Mouse (Mus musculus): ENCODE results near the gene Chn2. TPM values are rescaled to one million over a fixed set of nuclear protein-coding genes. Genes with fewer than 3 reads are reported as not detected.

Chn2 gene
- polyA plus RNA-seq, 1 experiment from 2014 or later, result 13.4 TPM

DNA sequence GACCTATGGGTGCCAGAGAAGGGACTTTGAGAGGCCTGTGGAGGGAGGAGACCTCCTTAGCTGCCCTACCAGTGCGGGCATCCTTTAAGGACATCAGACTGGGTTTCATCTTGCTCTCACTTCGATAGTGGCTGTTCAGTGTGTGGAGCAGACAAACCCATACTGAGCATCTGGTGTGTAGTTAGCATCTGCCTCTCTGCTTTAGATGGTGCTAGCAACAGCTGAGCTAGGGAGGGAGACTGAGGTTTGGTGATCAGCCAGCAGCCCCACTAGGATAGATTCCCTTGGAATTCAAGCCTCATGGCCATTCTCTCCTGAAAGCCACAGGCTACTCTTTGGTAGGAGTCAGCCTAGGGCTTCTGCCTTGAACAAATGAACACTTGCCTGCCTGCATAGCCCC, 117.7 kb downstream of the Chn2 start:
- no peak overlapping the region for H3K27ac ChIP-seq
- WGBS, result 87% methylated on average over 2 of the region's 2 CpGs
- no peak for DNase-seq (ENCODE audit: low spot score)

DNA sequence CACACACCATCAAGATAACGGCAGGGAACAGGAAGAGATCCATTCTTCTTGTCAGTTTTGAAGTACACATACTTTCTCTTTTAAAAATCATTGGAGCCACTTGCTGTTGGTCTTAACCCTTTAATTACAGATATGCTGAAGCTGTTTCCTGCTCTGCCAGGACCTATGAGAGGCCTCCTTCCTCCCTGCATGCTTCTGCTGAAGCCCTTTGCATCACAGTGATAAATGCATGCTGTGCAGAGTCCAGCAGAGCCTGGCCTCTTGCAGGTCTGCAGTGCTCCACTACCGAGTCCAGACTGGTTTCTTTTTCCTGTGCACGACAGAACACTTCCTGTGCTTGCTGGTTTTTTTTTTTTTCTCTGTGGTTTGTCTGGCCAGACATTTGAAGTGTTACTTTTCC, 119.0 kb downstream of the Chn2 start:
- no peaks in the 10 kb centered on the region for H3K9me3 ChIP-seq
- no peak overlapping the region for H3K27ac ChIP-seq
- DNase-seq (ENCODE audit: low spot score), result no peak
- H3K4me1 ChIP-seq (replicated peaks), result 0 out of 2 replicates have a peak, but pooled peaks cover 8% of the 10 kb centered on the region
- H3K27me3 ChIP-seq (ENCODE audit: insufficient read depth, poor library complexity, severe bottlenecking), result no peaks in the 10 kb centered on the region
- H3K36me3 ChIP-seq, result no peaks in the 10 kb centered on the region
- 45% methylated on average over 3 of the region's 3 CpGs for WGBS
- no peak overlapping the region for H3K4me3 ChIP-seq

More for the DNA sequence above, 117.7 kb downstream of the Chn2 start:
- Histone ChIP-seq H3K9me3 (no peaks in the 10 kb centered on the region), H3K36me3 (no peaks in the 10 kb centered on the region), H3K4me3 (no peak overlapping the region), H3K27me3 (ENCODE audit: insufficient read depth, poor library complexity, severe bottlenecking) (no peaks in the 10 kb centered on the region), H3K4me1 (replicated peaks) (0 out of 2 replicates have a peak, but pooled peaks cover 2% of the 10 kb centered on the region)

- Histone ChIP-seq H3K4me3 (no peak overlapping the region), H3K27ac (no peak overlapping the region), H3K36me3 (no peaks in the 10 kb centered on the region), H3K27me3 (ENCODE audit: insufficient read depth, poor library complexity, severe bottlenecking) (no peaks in the 10 kb centered on the region), H3K4me1 (replicated peaks) (0 out of 2 replicates have a peak, but pooled peaks cover 8% of the 10 kb centered on the region), H3K9me3 (no peaks in the 10 kb centered on the region)
- WGBS, result 89% methylated on average over 3 of the region's 3 CpGs
- DNase-seq (ENCODE audit: low spot score), result no peak
Measured at GRCm38 (mm10) chr6:54160677-54161076, 121.3 kb downstream of the Chn2 start.

DNA sequence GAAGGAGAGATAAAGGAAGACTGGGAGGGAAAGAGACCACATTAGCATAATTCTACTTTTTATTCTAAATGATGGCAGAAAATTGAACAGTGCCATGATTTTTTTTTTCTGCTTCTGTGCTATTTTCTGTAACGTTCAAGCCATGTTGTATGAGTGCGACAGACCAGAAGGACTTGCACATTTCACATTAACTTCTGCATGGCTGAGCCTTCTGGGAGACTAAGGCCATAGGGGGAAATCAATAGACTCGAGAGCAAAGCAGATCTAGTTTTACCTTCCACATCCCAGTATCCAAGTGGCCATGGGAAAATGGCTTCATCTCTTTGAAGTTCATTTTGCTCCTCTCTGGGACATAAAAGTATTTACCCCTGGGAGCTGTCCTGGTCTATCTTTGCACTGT, 121.9 kb downstream of the Chn2 start:
- H3K36me3 ChIP-seq, result no peaks in the 10 kb centered on the region
- 0 out of 2 replicates have a peak, but pooled peaks cover 8% of the 10 kb centered on the region for H3K4me1 ChIP-seq (replicated peaks)
- H3K27me3 ChIP-seq (ENCODE audit: insufficient read depth, poor library complexity, severe bottlenecking), result no peaks in the 10 kb centered on the region
- H3K27ac ChIP-seq, result no peak overlapping the region
- WGBS, result 78% methylated on average over 3 of the region's 3 CpGs
- no peak overlapping the region for H3K4me3 ChIP-seq
- H3K9me3 ChIP-seq, result no peaks in the 10 kb centered on the region
- DNase-seq (ENCODE audit: low spot score), result no peak

- Histone ChIP-seq H3K36me3 (no peaks in the 10 kb centered on the region), H3K27me3 (ENCODE audit: insufficient read depth, poor library complexity, severe bottlenecking) (no peaks in the 10 kb centered on the region), H3K4me1 (replicated peaks) (0 out of 2 replicates have a peak, but pooled peaks cover 10% of the 10 kb centered on the region), H3K9me3 (no peaks in the 10 kb centered on the region), H3K27ac (no peak overlapping the region), H3K4me3 (no peak overlapping the region)
- 87% methylated on average over 5 of the region's 5 CpGs for WGBS
- no peak for DNase-seq (ENCODE audit: low spot score)
Measured at GRCm38 (mm10) chr6:54162321-54162720, 123.0 kb downstream of the Chn2 start.

DNA sequence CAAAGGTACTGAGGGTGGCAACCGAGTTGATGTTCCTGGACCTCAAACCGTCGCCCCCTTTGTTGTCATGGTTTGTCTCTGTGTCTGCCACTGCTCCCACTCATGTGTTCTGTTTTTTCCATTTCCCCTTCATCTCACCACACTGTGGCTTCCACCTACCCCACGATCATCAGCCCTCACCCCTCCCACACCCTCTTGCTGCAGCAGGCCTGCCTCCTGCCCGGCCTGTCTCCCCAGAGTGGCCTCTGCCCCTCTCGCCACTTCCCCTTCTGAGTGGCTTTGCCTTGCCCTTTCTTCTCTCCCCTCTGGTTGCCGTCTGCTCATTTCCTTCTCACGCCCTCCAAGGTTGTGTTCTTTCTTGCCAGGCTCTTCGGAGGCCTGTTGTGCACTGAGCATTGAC, 123.4 kb downstream of the Chn2 start:
- 0 out of 2 replicates have a peak, but pooled peaks cover 10% of the 10 kb centered on the region for H3K4me1 ChIP-seq (replicated peaks)
- WGBS, result 83% methylated on average over 9 of the region's 9 CpGs
- 0 out of 2 replicates have a peak overlapping the region, but pooled peaks have one; percentile 40 for H3K27ac ChIP-seq
- H3K9me3 ChIP-seq, result no peaks in the 10 kb centered on the region
- H3K27me3 ChIP-seq (ENCODE audit: insufficient read depth, poor library complexity, severe bottlenecking), result no peaks in the 10 kb centered on the region
- H3K36me3 ChIP-seq, result no peaks in the 10 kb centered on the region
- H3K4me3 ChIP-seq, result no peak overlapping the region
- no peak for DNase-seq (ENCODE audit: low spot score)

- H3K4me3 ChIP-seq, result no peak overlapping the region
- no peak for DNase-seq (ENCODE audit: low spot score)
- no peaks in the 10 kb centered on the region for H3K27me3 ChIP-seq (ENCODE audit: insufficient read depth, poor library complexity, severe bottlenecking)
- 0 out of 2 replicates have a peak, but pooled peaks cover 10% of the 10 kb centered on the region for H3K4me1 ChIP-seq (replicated peaks)
- H3K36me3 ChIP-seq, result no peaks in the 10 kb centered on the region
- H3K27ac ChIP-seq, result no peak overlapping the region
- H3K9me3 ChIP-seq, result no peaks in the 10 kb centered on the region
Measured at GRCm38 (mm10) chr6:54163702-54164101, 124.3 kb downstream of the Chn2 start.

DNA sequence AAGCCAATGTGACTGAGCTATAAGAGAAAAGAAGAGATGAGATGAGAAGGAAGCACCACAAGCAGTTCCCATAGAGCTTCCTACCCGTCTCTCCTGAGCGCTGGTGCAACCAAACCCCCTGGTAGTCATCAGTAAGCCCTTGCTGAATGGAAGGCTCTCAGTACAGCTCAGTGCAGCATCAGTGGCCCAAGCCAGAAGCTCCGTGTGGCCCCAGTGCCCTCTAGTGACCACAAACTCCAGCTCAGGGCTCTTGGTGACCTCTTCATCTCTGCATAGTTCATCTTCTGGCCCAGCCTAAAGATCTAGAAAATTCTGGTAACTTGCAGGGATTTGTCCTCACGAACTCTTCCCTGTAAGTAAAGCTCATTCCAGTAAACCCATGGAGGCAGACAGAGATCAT, 125.4 kb downstream of the Chn2 start:
- peak; percentile 45 for DNase-seq (ENCODE audit: low spot score)
- WGBS, result 33% methylated on average over 4 of the region's 4 CpGs

DNA sequence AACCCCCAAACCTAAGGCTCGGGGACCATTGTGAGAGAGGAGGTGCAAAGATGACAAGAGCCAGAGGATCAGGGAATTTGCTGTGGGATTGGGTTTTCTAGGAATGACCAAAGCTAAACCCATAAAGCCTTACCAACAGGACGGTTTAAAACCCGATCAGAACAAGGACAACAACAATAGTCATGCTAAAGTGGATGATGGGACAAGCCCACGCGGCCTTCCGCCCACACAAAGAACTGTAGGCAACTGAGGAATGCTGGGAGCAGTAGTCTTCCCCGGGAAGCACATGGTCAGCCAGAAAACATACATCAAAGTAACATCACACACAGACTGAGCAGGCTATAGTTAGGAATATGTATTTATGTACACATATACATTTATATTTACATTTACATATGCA, 125.9 kb downstream of the Chn2 start:
- WGBS, result 88% methylated on average over 7 of the region's 7 CpGs
- DNase-seq (ENCODE audit: low spot score), result no peak

More for the DNA sequence above, 125.4 kb downstream of the Chn2 start:
- Histone ChIP-seq H3K27ac (no peak overlapping the region), H3K4me1 (replicated peaks) (0 out of 2 replicates have a peak, but pooled peaks cover 10% of the 10 kb centered on the region), H3K27me3 (ENCODE audit: insufficient read depth, poor library complexity, severe bottlenecking) (no peaks in the 10 kb centered on the region), H3K9me3 (no peaks in the 10 kb centered on the region), H3K36me3 (no peaks in the 10 kb centered on the region), H3K4me3 (no peak overlapping the region)

GRCm38 (mm10) chr6:54165863-54166262, 126.5 kb downstream of the Chn2 start:
- WGBS, result 90% methylated on average over 4 of the region's 4 CpGs
- Histone ChIP-seq H3K9me3 (no peaks in the 10 kb centered on the region), H3K36me3 (no peaks in the 10 kb centered on the region), H3K4me3 (no peak overlapping the region), H3K4me1 (replicated peaks) (peaks cover 17% of the 10 kb centered on the region), H3K27me3 (ENCODE audit: insufficient read depth, poor library complexity, severe bottlenecking) (no peaks in the 10 kb centered on the region), H3K27ac (no peak overlapping the region)
- DNase-seq (ENCODE audit: low spot score), result no peak

More for the DNA sequence above, 125.9 kb downstream of the Chn2 start:
- Histone ChIP-seq H3K27me3 (ENCODE audit: insufficient read depth, poor library complexity, severe bottlenecking) (no peaks in the 10 kb centered on the region), H3K27ac (no peak overlapping the region), H3K36me3 (no peaks in the 10 kb centered on the region), H3K9me3 (no peaks in the 10 kb centered on the region), H3K4me1 (replicated peaks) (peaks cover 12% of the 10 kb centered on the region), H3K4me3 (no peak overlapping the region)

DNA sequence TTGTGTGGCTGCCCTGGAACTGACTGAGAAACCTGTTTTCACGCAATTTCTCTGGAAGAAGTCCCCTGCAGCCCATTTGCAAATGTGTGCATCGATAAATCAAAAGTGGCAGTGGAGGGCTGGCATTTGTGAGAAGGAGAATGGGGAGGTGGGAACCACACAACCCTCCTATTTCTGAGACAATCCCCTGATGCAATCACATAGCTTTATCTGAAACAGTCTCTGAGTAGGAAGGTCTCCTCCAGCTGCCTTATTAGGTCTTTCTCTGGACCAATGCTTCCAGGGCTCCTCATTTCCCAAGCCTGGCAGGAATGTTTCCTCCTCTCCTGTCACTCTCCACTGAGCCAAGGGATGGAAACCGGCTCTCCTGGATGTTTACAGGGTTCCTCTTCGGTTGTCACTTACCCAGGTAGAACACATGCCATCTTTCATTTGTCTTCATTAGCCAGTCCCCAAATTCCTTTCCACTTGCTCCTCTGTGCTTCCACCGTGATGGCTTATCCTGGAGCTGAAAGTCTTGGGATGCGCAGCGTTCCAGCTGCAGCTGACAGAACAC, 127.7 kb downstream of the Chn2 start:
- DNase-seq (ENCODE audit: low spot score), result no peak
- peaks cover 23% of the 10 kb centered on the region for H3K4me1 ChIP-seq (replicated peaks)
- no peaks in the 10 kb centered on the region for H3K36me3 ChIP-seq
- 69% methylated on average over 7 of the region's 7 CpGs for WGBS
- no peaks in the 10 kb centered on the region for H3K27me3 ChIP-seq (ENCODE audit: insufficient read depth, poor library complexity, severe bottlenecking)
- H3K9me3 ChIP-seq, result no peaks in the 10 kb centered on the region
- H3K4me3 ChIP-seq, result no peak overlapping the region
- H3K27ac ChIP-seq, result no peak overlapping the region

- Histone ChIP-seq H3K27me3 (ENCODE audit: insufficient read depth, poor library complexity, severe bottlenecking) (no peaks in the 10 kb centered on the region), H3K4me1 (replicated peaks) (peaks cover 20% of the 10 kb centered on the region), H3K4me3 (no peak overlapping the region), H3K36me3 (no peaks in the 10 kb centered on the region), H3K9me3 (no peaks in the 10 kb centered on the region), H3K27ac (no peak overlapping the region)
- WGBS, result 72% methylated on average over 11 of the region's 11 CpGs
- DNase-seq (ENCODE audit: low spot score), result no peak
Measured at GRCm38 (mm10) chr6:54170286-54170894, 131.0 kb downstream of the Chn2 start.

DNA sequence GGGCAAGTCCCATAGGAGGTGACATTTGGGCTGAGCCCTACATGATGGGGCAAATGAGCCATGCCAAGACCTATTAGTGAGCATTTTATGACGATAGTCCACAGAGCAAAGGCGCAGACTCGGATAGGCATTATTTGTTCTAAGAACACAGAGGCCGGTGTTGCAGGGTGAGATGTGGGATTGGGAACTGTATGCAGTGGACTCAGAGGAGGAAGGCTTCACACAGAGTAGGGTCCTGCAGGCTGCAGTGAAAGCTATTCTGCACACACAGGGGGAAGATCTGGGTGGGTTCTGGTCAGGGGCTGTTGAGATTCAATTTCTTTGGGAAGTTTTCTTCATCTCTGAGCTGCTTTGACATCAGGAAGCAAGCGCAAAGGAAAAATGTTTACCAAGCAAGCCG, 132.0 kb downstream of the Chn2 start:
- 82% methylated on average over 6 of the region's 6 CpGs for WGBS
- Histone ChIP-seq H3K27ac (0 out of 2 replicates have a peak overlapping the region, but pooled peaks have one; percentile 12), H3K27me3 (ENCODE audit: insufficient read depth, poor library complexity, severe bottlenecking) (no peaks in the 10 kb centered on the region), H3K9me3 (no peaks in the 10 kb centered on the region), H3K4me3 (no peak overlapping the region), H3K4me1 (replicated peaks) (peaks cover 20% of the 10 kb centered on the region), H3K36me3 (no peaks in the 10 kb centered on the region)
- no peak for DNase-seq (ENCODE audit: low spot score)
